Mouse (Mus musculus) spleen, adult 2 months (tissue): ENCODE measurements around the gene Kdm4d. TPM values are rescaled to one million over a fixed set of nuclear protein-coding genes. Genes with fewer than 3 reads are reported as not detected.

Experiments used
- DNase-seq, 2 experiments: peaks; one replicate each; pipeline versions ENCODE4 v3.0.0 to v3.0.0-alpha.2; 2012 to 2021; ENCODE audit warnings: low spot score in 2 of 2, low read depth in 1 of 2
- H3K27ac ChIP-seq: fragments of 200-500 bp; 2 replicates; pipeline ENCODE4 v1.5.1; 2012; ENCODE audit warnings: low read length, inconsistent platforms; ENCODE audit not compliant: insufficient read depth
- H3K27me3 ChIP-seq: fragments of 200-500 bp; 2 replicates; pipeline ENCODE4 v1.6.1; 2012; ENCODE audit warnings: mild to moderate bottlenecking, moderate library complexity, low read length, inconsistent platforms; ENCODE audit not compliant: control insufficient read depth, insufficient read depth
- H3K36me3 ChIP-seq: fragments of 200-500 bp; 2 replicates; pipeline ENCODE4 v1.6.1; 2012; ENCODE audit warnings: mild to moderate bottlenecking, low read length, inconsistent platforms; ENCODE audit not compliant: control insufficient read depth, insufficient read depth
- H3K4me1 ChIP-seq: fragments of 200-500 bp; 2 replicates; pipeline ENCODE4 v1.6.1; 2011; ENCODE audit warnings: inconsistent platforms; ENCODE audit not compliant: control insufficient read depth, insufficient read depth, insufficient read length
- H3K4me3 ChIP-seq: fragments of 200-500 bp; 2 replicates; pipeline ENCODE4 v1.5.1; 2011; ENCODE audit warnings: mild to moderate bottlenecking, inconsistent platforms; ENCODE audit not compliant: insufficient read depth, insufficient read length; ENCODE audit errors: extremely low read depth
- CTCF ChIP-seq: fragments of 200-500 bp; IDR thresholded peaks from 2 replicates; pipeline ENCODE4 v1.5.1; 2011; ENCODE audit warnings: mild to moderate bottlenecking, inconsistent platforms; ENCODE audit not compliant: insufficient read depth, insufficient read length, insufficient replicate concordance; ENCODE audit errors: extremely low read depth
- POLR2A ChIP-seq: fragments of 200-500 bp; IDR thresholded peaks from 2 replicates; pipeline ENCODE4 v1.6.1; 2011; ENCODE audit warnings: low read depth, low read length, inconsistent platforms
- WGBS: fragments of 180-500 bp; shearing (Covaris S2); methylation state at CpG from one replicate; pipeline ENCODE4 v1.1.7; 2018; 5-methylcytosine and 5-hydroxymethylcytosine counted together
- polyA plus RNA-seq: library from polyadenylated mRNA; depleted of rRNA; stranded (reverse); fragments of >200 nt; gene quantifications from 2 replicates; pipeline ENCODE4 v1.2.3, GENCODE M21; 2012; rRNA removed

The Kdm4d gene
- polyA plus RNA-seq, 1 experiment: 0.27 TPM

- no peaks in the 10 kb centered on the region for H3K36me3 ChIP-seq
- no peaks in the 10 kb centered on the region for H3K27me3 ChIP-seq
- H3K4me1 ChIP-seq: no peaks in the 10 kb centered on the region
- DNase-seq: no peak
- H3K27ac ChIP-seq: no peak overlapping the region
- 95% methylated on average over 1 of the region's 1 CpGs for WGBS
- TF ChIP-seq CTCF (no peak), POLR2A (no peak)
- no peak overlapping the region for H3K4me3 ChIP-seq
Observed at GRCm38 (mm10) chr9:14440347-14440746, 59.9 kb downstream of the Kdm4d start.

DNA sequence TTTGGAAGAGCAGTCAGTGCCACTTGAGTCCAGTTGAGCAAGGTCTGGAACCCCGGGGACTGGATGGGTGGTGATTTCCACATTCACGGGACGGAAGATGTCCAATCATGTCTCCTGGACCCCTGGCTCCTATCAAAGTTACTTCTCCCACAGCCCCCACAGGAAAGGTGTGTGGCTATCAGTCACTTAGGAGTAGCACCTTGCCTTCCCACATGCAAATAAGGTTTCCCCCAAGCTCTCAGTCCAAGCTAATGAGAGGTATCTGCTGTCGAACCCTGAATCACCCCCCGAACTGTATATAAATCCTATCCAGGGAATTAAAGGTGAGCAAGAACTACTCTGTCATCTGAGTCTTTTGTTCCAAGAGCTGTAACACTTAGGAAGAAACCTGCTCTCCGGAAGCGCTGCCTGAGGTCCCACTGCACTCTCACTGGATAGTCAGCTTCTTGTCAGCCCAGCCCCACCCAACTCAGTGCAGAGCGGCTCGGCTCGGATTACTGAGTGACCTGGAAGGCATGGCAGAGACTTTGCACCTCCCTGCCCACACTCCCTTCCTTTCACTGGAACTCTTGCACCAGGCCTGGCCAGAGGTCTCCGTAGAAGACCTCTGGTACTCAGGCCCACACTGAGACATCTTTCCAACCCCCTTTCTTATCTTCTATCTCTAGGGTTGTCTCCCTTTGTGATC is 66.9 kb downstream of the Kdm4d start:
- Histone ChIP-seq H3K27ac (no peak overlapping the region), H3K4me3 (no peak overlapping the region), H3K4me1 (no peaks in the 10 kb centered on the region), H3K36me3 (no peaks in the 10 kb centered on the region), H3K27me3 (no peaks in the 10 kb centered on the region)
- 80% methylated on average over 11 of the region's 11 CpGs for WGBS
- TF ChIP-seq POLR2A (no peak), CTCF (no peak)
- DNase-seq: no peak

Other genes with a start within 250 kb of the Kdm4d start
- gene Sesn3, start 225.4 kb downstream of the Kdm4d start, polyA plus RNA-seq: 12.2 and 33.6 TPM in 2 replicates
- 35.0 and 107 TPM in 2 replicates for gene Endod1, start 119.0 kb downstream of the Kdm4d start, polyA plus RNA-seq
- 4.4 and 4.6 TPM in 2 replicates for gene Cwc15, start 135 bp upstream of the Kdm4d start, polyA plus RNA-seq
- gene Amotl1, start 144.6 kb upstream of the Kdm4d start, polyA plus RNA-seq: 6.7 and 7.0 TPM in 2 replicates
- gene Piwil4, start 240.3 kb upstream of the Kdm4d start, polyA plus RNA-seq: 0.19 and 0.46 TPM in 2 replicates